ENCODE assay signal across 20 mouse cellular contexts in the genomic region with DNA sequence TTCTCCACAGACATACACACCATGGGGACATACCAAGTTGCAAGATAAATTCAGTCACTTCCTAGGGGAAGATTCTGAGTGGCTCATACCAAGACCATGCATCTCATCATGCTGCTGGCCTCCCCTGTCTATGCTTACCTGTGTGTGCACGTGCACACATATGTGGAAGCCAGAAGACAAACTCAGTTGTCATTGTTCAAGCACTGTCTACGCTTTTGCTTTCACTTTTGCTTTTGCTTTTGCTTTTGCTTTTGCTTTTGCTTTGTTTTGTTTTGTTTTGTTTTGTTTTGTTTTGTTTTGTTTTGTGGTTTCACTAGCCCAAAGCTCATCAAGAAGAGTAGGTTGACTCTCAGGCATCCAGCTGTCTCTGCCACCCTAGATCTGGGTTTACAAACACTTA.
DNase-seq lines count a peak whose midpoint lies in the region; ATAC-seq and TF ChIP-seq lines count a peak whose summit lies in the region.
"Had no signal": no experiment of that assay in that cellular context is flagged by ENCODE, and none has a peak within 500 bp of the region (broad histone marks: within the 10 kb centered on the region; RNA-seq: fewer than 3 reads in every experiment).

No protein-coding gene starts in this region.

- no peaks in the 10 kb centered on the region for H3K9me3 ChIP-seq in MEL (replicated peaks; ENCODE audit: insufficient read depth, low read length)
- H3K9me3 ChIP-seq: embryonic facial prominence, embryonic 10.5 days; forebrain, embryonic 15.5 days; heart, embryonic 12.5 days; hindbrain, embryonic 10.5 days had no signal

- no peaks in the 10 kb centered on the region for H3K36me3 ChIP-seq in MEL (ENCODE audit: control insufficient read depth in 1 of 2, insufficient read depth in 2 of 2, low read length in 2 of 2)
- H3K36me3 ChIP-seq: embryonic facial prominence, embryonic 10.5 days; forebrain, embryonic 15.5 days; G1E; heart, embryonic 12.5 days; hindbrain, embryonic 10.5 days had no signal

- no peak for TF ChIP-seq POLR2A in MEL (IDR thresholded peaks at IDR 0.05; ENCODE audit: control insufficient read depth in 1 of 2, insufficient read depth in 1 of 2, low read depth in 1 of 2, low read length in 2 of 2, poor library complexity in 1 of 2)

- H3K27me3 ChIP-seq in MEL (ENCODE audit: control insufficient read depth in 1 of 2, insufficient read depth in 2 of 2, low read length in 2 of 2), result no peaks in the 10 kb centered on the region
- H3K27me3 ChIP-seq: forebrain, embryonic 15.5 days; heart, embryonic 12.5 days had no signal

- TF ChIP-seq EP300 in MEL (IDR thresholded peaks at IDR 0.05; ENCODE audit: low read depth in 1 of 2, low read length in 2 of 2), result no peak

- peak; percentile 13 for DNase-seq in 3T3-L1 (ENCODE audit: low read depth, low spot score)
- peak; percentile 29 for DNase-seq in CD4-positive helper T cell, adult 2 months (ENCODE audit: low read depth, low spot score)
- no peak for DNase-seq in MEL (ENCODE audit: low read depth, low spot score)
- DNase-seq in spleen, adult 18-20 months, result no peak
- DNase-seq in left cerebral cortex, postnatal 36 days (ENCODE audit: low spot score in 2 of 2), result no peak
- DNase-seq in c-Kit-positive CD71-positive TER-119-positive erythroid progenitor cells, embryonic 14.5 days (ENCODE audit: low spot score), result no peak
- DNase-seq: adrenal gland, adult 2 months; adrenal gland, postnatal 25 days; B cell, adult 2 months; cerebellum, adult 2 months; cerebellum, postnatal 10 days; gastrocnemius, postnatal 10 days; kidney, adult 11 months had no signal

- intact Hi-C loops in left cerebral cortex, postnatal 36 days (cut with DNase I), result no loop called here

- TF ChIP-seq RAD21 in MEL (IDR thresholded peaks at IDR 0.05; ENCODE audit: low read depth, low read length), result no peak

- peak; percentile 74 for ATAC-seq in inflammation-experienced regulatory T-cells, adult 6 months
- ATAC-seq: forebrain, embryonic 15.5 days had no signal

- H3K4me3 ChIP-seq in MEL (ENCODE audit: control insufficient read depth in 1 of 2, insufficient read depth in 1 of 2, low read depth in 2 of 2, low read length in 2 of 2), result peak overlapping the region; percentile 7 to 32; a peak in 2 of 4 replicates
- H3K4me3 ChIP-seq: embryonic facial prominence, embryonic 10.5 days; forebrain, embryonic 15.5 days; heart, embryonic 12.5 days; hindbrain, embryonic 10.5 days had no signal

- H3K27ac ChIP-seq in MEL (ENCODE audit: control insufficient read depth, low read depth, low read length), result no peak overlapping the region
- H3K27ac ChIP-seq: embryonic facial prominence, embryonic 10.5 days; forebrain, embryonic 15.5 days; hindbrain, embryonic 14.5 days had no signal

- no peak overlapping the region for H3K9ac ChIP-seq in MEL (ENCODE audit: control insufficient read depth, low read depth, low read length, poor library complexity, severe bottlenecking)
- H3K9ac ChIP-seq: forebrain, embryonic 15.5 days; heart, embryonic 12.5 days; hindbrain, embryonic 14.5 days had no signal

- H3K79me2 ChIP-seq in MEL (ENCODE audit: control insufficient read depth, insufficient read depth, low read length, poor library complexity), result no peaks in the 10 kb centered on the region

- H3K4me1 ChIP-seq in MEL (ENCODE audit: control insufficient read depth in 1 of 2, insufficient read depth in 2 of 2, low read length in 2 of 2), result no peaks in the 10 kb centered on the region
- H3K4me1 ChIP-seq: heart, embryonic 12.5 days had no signal

- no peak for TF ChIP-seq CTCF in MEL (IDR thresholded peaks at IDR 0.05 in 2 of 3, conservative IDR thresholded peaks at IDR 0.05 in 1 of 3; ENCODE audit: control insufficient read depth in 1 of 3, insufficient read depth in 1 of 3, low read depth in 2 of 3, low read length in 3 of 3, poor library complexity in 1 of 3, severe bottlenecking in 1 of 3)

TF ChIP-seq in MEL, 35 proteins besides CTCF, POLR2A, EP300 and RAD21:
- TF ChIP-seq TAL1 (IDR thresholded peaks at IDR 0.05; ENCODE audit: low read length) (no peak), ZNF384 (IDR thresholded peaks at IDR 0.05; ENCODE audit: low read depth, low read length) (no peak), CHD2 (IDR thresholded peaks at IDR 0.05; ENCODE audit: low read length) (no peak)
TF ChIP-seq in MEL: peak in this region for 0.

Comparison
In these comparisons a context has a peak if more than half of its experiments do, and no peak if none do; other contexts are left out.
1. DNase-seq: peak in 3T3-L1 (single experiment) and CD4-positive helper T cell, adult 2 months (single experiment); none in MEL (single experiment), spleen, adult 18-20 months (0 of 2), left cerebral cortex, postnatal 36 days (0 of 2) and c-Kit-positive CD71-positive TER-119-positive erythroid progenitor cells, embryonic 14.5 days (single experiment).